24 mouse cellular contexts compared by ENCODE assay signal in genomic region chr6:4889544-4889943, GRCm38 (mm10).
"Had no signal": no experiment of that assay in that cellular context is flagged by ENCODE, and none has a peak within 500 bp of the region (broad histone marks: within the 10 kb centered on the region; RNA-seq: fewer than 3 reads in every experiment).

No protein-coding gene starts in this region.

- H3K4me1 ChIP-seq: kidney, embryonic 15.5 days; limb, embryonic 12.5 days; limb, embryonic 15.5 days; midbrain, embryonic 10.5 days; midbrain, embryonic 13.5 days; neural tube, embryonic 13.5 days had no signal

- DNase-seq: kidney, adult 11 months; kidney, postnatal 10 days; kidney, postnatal 36 days; layer of hippocampus, adult 9-11 months; liver, postnatal 0 days; lung, embryonic 14.5 days; retina, postnatal 1 day; right cerebral cortex, postnatal 25 days; thymus, adult 18-20 months; thymus, postnatal 36 days had no signal

- H3K4me2 ChIP-seq: kidney, embryonic 15.5 days; limb, embryonic 12.5 days; limb, embryonic 15.5 days; liver, embryonic 11.5 days; lung, embryonic 14.5 days; midbrain, embryonic 13.5 days; neural tube, embryonic 13.5 days had no signal

- H3K4me3 ChIP-seq: kidney, embryonic 15.5 days; left cerebral cortex, adult 2 months; limb, embryonic 12.5 days; limb, embryonic 15.5 days; megakaryocyte, embryonic 14.5 days; midbrain, embryonic 10.5 days; midbrain, embryonic 13.5 days; myocyte; neural tube, embryonic 13.5 days had no signal

- H3K9ac ChIP-seq: kidney, embryonic 15.5 days; limb, embryonic 12.5 days; limb, embryonic 15.5 days; liver, embryonic 14.5 days; liver, postnatal 0 days; lung, embryonic 14.5 days; midbrain, embryonic 13.5 days; neural tube, embryonic 13.5 days had no signal

- H3K36me3 ChIP-seq: kidney, embryonic 15.5 days; limb, embryonic 12.5 days; limb, embryonic 15.5 days; midbrain, embryonic 10.5 days; midbrain, embryonic 13.5 days; neural tube, embryonic 13.5 days had no signal

- H3K9me3 ChIP-seq: kidney, embryonic 15.5 days; limb, embryonic 12.5 days; limb, embryonic 15.5 days; megakaryocyte, embryonic 14.5 days; midbrain, embryonic 10.5 days; midbrain, embryonic 13.5 days; neural tube, embryonic 13.5 days had no signal

- H3K27ac ChIP-seq: kidney, embryonic 15.5 days; left cerebral cortex, adult 2 months; limb, embryonic 12.5 days; limb, embryonic 15.5 days; liver, embryonic 14.5 days; macrophage; midbrain, embryonic 10.5 days; midbrain, embryonic 13.5 days; neural tube, embryonic 13.5 days had no signal

- ATAC-seq: liver, postnatal 0 days; lung, postnatal 0 days; midbrain, embryonic 13.5 days; midbrain, embryonic 16.5 days had no signal

- H3K27me3 ChIP-seq: kidney, embryonic 15.5 days; limb, embryonic 12.5 days; limb, embryonic 15.5 days; megakaryocyte, embryonic 14.5 days; midbrain, embryonic 13.5 days; neural tube, embryonic 13.5 days had no signal
